8 mouse cellular contexts compared by ENCODE assay signal in genomic region chr5:122994303-122994846, GRCm38 (mm10). TPM values are rescaled to one million over a fixed set of nuclear protein-coding genes. Genes with fewer than 3 reads are reported as not detected.
DNase-seq lines count a peak whose midpoint lies in the region; ATAC-seq lines count a peak whose summit lies in the region.

No protein-coding gene starts in this region.

- no peak overlapping the region for H3K4me3 ChIP-seq in forebrain, embryonic 12.5 days (replicated peaks)
- peak overlapping the region; percentile 38 for H3K4me3 ChIP-seq in heart, embryonic 16.5 days (ENCODE audit: low read length)
- 0 out of 2 replicates have a peak overlapping the region, but pooled peaks have one; percentile 26 for H3K4me3 ChIP-seq in liver, embryonic 15.5 days (replicated peaks)
- no peak overlapping the region for H3K4me3 ChIP-seq in neural tube, embryonic 12.5 days

- H3K4me2 ChIP-seq in forebrain, embryonic 12.5 days, result no peak overlapping the region
- H3K4me2 ChIP-seq in heart, embryonic 16.5 days (ENCODE audit: low read depth, low read length), result peak overlapping the region; percentile 64
- H3K4me2 ChIP-seq in liver, embryonic 15.5 days, result peak overlapping the region; percentile 52
- H3K4me2 ChIP-seq in neural tube, embryonic 12.5 days (replicated peaks), result 0 out of 2 replicates have a peak overlapping the region, but pooled peaks have one; percentile 12

- peak; percentile 83 for DNase-seq in A20 (ENCODE audit: low read depth, low spot score)
- peak; percentile 89 for DNase-seq in adrenal gland, adult 8-10 months
- peak; percentile 94 for DNase-seq in kidney, postnatal 14 days
- DNase-seq in testis, postnatal 14 days (ENCODE audit: low spot score), result peak; percentile 87

- no peaks in the 10 kb centered on the region for H3K27me3 ChIP-seq in forebrain, embryonic 12.5 days
- H3K27me3 ChIP-seq in heart, embryonic 16.5 days (ENCODE audit: control insufficient read depth, insufficient read depth, low read length), result no peaks in the 10 kb centered on the region
- peaks cover 11% of the 10 kb centered on the region; the same call in 1 of the 2 replicates for H3K27me3 ChIP-seq in liver, embryonic 15.5 days
- H3K27me3 ChIP-seq in neural tube, embryonic 12.5 days (replicated peaks), result no peaks in the 10 kb centered on the region

- H3K27ac ChIP-seq in forebrain, embryonic 12.5 days, result no peak overlapping the region; the same call in 1 of the 2 replicates
- H3K27ac ChIP-seq in heart, embryonic 16.5 days (ENCODE audit: low read length), result 0 out of 2 replicates have a peak overlapping the region, but pooled peaks have one; percentile 28
- no peak overlapping the region; the same call in 1 of the 2 replicates for H3K27ac ChIP-seq in liver, embryonic 15.5 days (replicated peaks)
- no peak overlapping the region for H3K27ac ChIP-seq in neural tube, embryonic 12.5 days

- peaks cover 41% of the 10 kb centered on the region for H3K4me1 ChIP-seq in forebrain, embryonic 12.5 days
- peaks cover 24% of the 10 kb centered on the region for H3K4me1 ChIP-seq in heart, embryonic 16.5 days (ENCODE audit: control insufficient read depth, insufficient read depth, low read length)
- H3K4me1 ChIP-seq in liver, embryonic 15.5 days (replicated peaks), result peaks cover 24% of the 10 kb centered on the region
- peaks cover 29% of the 10 kb centered on the region for H3K4me1 ChIP-seq in neural tube, embryonic 12.5 days

- H3K36me3 ChIP-seq in forebrain, embryonic 12.5 days (replicated peaks), result no peaks in the 10 kb centered on the region
- no peaks in the 10 kb centered on the region for H3K36me3 ChIP-seq in heart, embryonic 16.5 days (ENCODE audit: control insufficient read depth, insufficient read depth)
- H3K36me3 ChIP-seq in liver, embryonic 15.5 days (replicated peaks), result no peaks in the 10 kb centered on the region
- H3K36me3 ChIP-seq in neural tube, embryonic 12.5 days, result 0 out of 2 replicates have a peak, but pooled peaks cover 5% of the 10 kb centered on the region

- WGBS in forebrain, embryonic 12.5 days, result 11% methylated on average over 5 of the region's 5 CpGs
- WGBS in heart, embryonic 16.5 days, result 10% methylated on average over 5 of the region's 5 CpGs
- 10% methylated on average over 5 of the region's 5 CpGs for WGBS in liver, embryonic 15.5 days (ENCODE audit: insufficient replicate concordance)
- WGBS in neural tube, embryonic 12.5 days, result 6% methylated on average over 5 of the region's 5 CpGs

- no peaks in the 10 kb centered on the region for H3K9me3 ChIP-seq in forebrain, embryonic 12.5 days
- no peaks in the 10 kb centered on the region for H3K9me3 ChIP-seq in heart, embryonic 16.5 days (replicated peaks; ENCODE audit: control insufficient read depth, low read length)
- no peaks in the 10 kb centered on the region for H3K9me3 ChIP-seq in liver, embryonic 15.5 days (replicated peaks)
- H3K9me3 ChIP-seq in neural tube, embryonic 12.5 days, result no peaks in the 10 kb centered on the region

- ATAC-seq in forebrain, embryonic 12.5 days (ENCODE audit: low FRiP score), result peak; percentile 87
- peak; percentile 89 for ATAC-seq in heart, embryonic 16.5 days (replicated peaks; ENCODE audit: extremely low read depth, insufficient read depth, low FRiP score)
- ATAC-seq in liver, embryonic 15.5 days (ENCODE audit: insufficient read depth), result peak; percentile 65; the same call in 1 of the 2 replicates
- ATAC-seq in neural tube, embryonic 12.5 days (ENCODE audit: low FRiP score, low read depth), result peak; percentile 50; the same call in 1 of the 2 replicates

- H3K9ac ChIP-seq in forebrain, embryonic 12.5 days, result no peak overlapping the region
- H3K9ac ChIP-seq in heart, embryonic 16.5 days (ENCODE audit: low read length), result peak overlapping the region; percentile 61
- H3K9ac ChIP-seq in liver, embryonic 15.5 days, result no peak overlapping the region; the same call in 1 of the 2 replicates
- no peak overlapping the region for H3K9ac ChIP-seq in neural tube, embryonic 12.5 days

RNA-seq across cellular contexts. Expression of gene Kdm2b, which starts 4.8 kb away (rescaled TPM):
- total RNA-seq in adrenal gland, adult 8-10 months (2022), result 10 to 100 TPM; 16.9 to 20.0 (median 18.5) TPM
- polyA plus RNA-seq in forebrain, embryonic 12.5 days (2016; fragmentation: Nextera tagmentation; extraction: Ambion mirVana), result 108 and 118 TPM in 2 replicates
- polyA plus RNA-seq in heart, embryonic 16.5 days (2015; fragmentation: Nextera tagmentation; extraction: Ambion mirVana), result 26.8 and 27.3 TPM in 2 replicates
- 15.0 and 15.6 TPM in 2 replicates for polyA plus RNA-seq in liver, embryonic 15.5 days (2015; fragmentation: Nextera tagmentation; extraction: Ambion mirVana)
- 105 and 106 TPM in 2 replicates for polyA plus RNA-seq in neural tube, embryonic 12.5 days (2016; fragmentation: Nextera tagmentation; extraction: Ambion mirVana)

RNA-seq across cellular contexts. Expression of gene Orai1, which starts 20.5 kb away (rescaled TPM):
- total RNA-seq in adrenal gland, adult 8-10 months (2022), result 10 to 100 TPM; 11.5 to 13.5 (median 12.0) TPM
- polyA plus RNA-seq in forebrain, embryonic 12.5 days (2016; fragmentation: Nextera tagmentation; extraction: Ambion mirVana), result 10.4 and 11.4 TPM in 2 replicates
- polyA plus RNA-seq in heart, embryonic 16.5 days (2015; fragmentation: Nextera tagmentation; extraction: Ambion mirVana), result 16.8 and 19.1 TPM in 2 replicates
- 7.8 and 8.3 TPM in 2 replicates for polyA plus RNA-seq in liver, embryonic 15.5 days (2015; fragmentation: Nextera tagmentation; extraction: Ambion mirVana)
- 13.9 and 14.2 TPM in 2 replicates for polyA plus RNA-seq in neural tube, embryonic 12.5 days (2016; fragmentation: Nextera tagmentation; extraction: Ambion mirVana)

RNA-seq across cellular contexts. Expression of gene Morn3, which starts 52.4 kb away (rescaled TPM):
- not detected for total RNA-seq in adrenal gland, adult 8-10 months (2022)
- 0.50 TPM in 1 of 2 replicates, not detected in the other for polyA plus RNA-seq in forebrain, embryonic 12.5 days (2016; fragmentation: Nextera tagmentation; extraction: Ambion mirVana)
- 0.37 and 1.5 TPM in 2 replicates for polyA plus RNA-seq in heart, embryonic 16.5 days (2015; fragmentation: Nextera tagmentation; extraction: Ambion mirVana)
- polyA plus RNA-seq in liver, embryonic 15.5 days (2015; fragmentation: Nextera tagmentation; extraction: Ambion mirVana), result not detected in 2 replicates
- polyA plus RNA-seq in neural tube, embryonic 12.5 days (2016; fragmentation: Nextera tagmentation; extraction: Ambion mirVana), result not detected in 2 replicates

Comparison
In these comparisons a context has a peak if more than half of its experiments do, and no peak if none do; other contexts are left out.
1. H3K4me3 ChIP-seq: peak in heart, embryonic 16.5 days (single experiment) and liver, embryonic 15.5 days (single experiment); none in forebrain, embryonic 12.5 days (single experiment) and neural tube, embryonic 12.5 days (single experiment).
2. Peak in every context shown above with its lines, with median percentiles within 50 percentile points of each other: DNase-seq and ATAC-seq.